Mouse (Mus musculus): ENCODE results near the gene Kntc1.
"Not testable (repeated sequence)": the region's sequence is repeated elsewhere in the genome, so short reads cannot be mapped to it uniquely, and the experiment has no call there.

The Kntc1 gene

DNA sequence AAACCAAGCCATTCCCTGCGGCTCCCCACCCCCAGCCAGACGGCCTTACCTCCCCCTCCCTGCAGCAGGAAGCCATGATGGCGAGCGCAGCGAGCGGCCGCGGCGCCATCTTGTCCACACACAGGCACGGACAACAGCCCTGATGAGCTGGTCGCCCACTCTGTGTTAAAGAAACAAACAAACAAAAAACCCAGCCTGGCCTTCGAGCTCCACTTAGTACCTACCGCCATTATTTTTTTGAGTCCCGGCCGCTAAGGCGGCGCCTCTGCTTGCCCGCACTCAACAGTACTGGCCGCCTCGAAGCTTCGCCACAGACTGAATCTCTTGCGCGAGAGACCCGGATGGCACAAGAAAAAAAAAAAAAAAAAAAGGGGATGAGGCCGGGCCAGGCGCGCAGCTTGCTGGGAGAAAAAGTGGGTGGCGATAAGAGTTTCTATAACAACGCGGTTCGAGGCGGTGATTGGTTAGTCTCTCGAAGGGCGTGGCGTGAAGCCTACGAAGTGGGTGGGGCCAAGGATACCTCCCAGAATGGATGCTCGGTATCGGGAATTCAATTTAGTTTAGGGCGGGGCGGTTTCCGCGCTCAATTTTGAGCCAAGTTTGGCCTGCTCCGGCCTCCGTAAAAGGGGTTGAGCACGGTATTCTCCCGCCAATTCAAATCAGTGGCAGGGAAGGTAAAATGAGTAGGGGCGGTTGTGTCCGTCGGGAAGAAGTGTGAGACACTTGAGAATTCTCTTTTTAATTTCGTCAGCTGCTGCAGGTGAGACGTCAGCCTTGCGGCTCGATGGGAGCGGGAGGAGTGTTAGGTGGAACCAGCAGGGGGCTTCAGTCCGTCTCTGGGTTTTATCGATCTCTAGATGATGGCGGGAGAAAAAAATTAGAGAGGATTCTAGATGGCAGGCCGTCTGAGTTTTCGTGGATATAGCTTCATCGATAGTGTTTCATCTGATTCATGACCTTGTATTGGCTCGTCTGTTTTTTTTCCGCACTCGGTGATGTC lies at the start of gene Kntc1, which contains the start of gene Rsrc2:
Kntc1 (plus strand) TSS at position 652 of the 1,000 bp plus-strand sequence.
Rsrc2 (minus strand) TSS at position 350 of the 1,000 bp plus-strand sequence.
- DNase-seq: peak; percentile 99

DNA sequence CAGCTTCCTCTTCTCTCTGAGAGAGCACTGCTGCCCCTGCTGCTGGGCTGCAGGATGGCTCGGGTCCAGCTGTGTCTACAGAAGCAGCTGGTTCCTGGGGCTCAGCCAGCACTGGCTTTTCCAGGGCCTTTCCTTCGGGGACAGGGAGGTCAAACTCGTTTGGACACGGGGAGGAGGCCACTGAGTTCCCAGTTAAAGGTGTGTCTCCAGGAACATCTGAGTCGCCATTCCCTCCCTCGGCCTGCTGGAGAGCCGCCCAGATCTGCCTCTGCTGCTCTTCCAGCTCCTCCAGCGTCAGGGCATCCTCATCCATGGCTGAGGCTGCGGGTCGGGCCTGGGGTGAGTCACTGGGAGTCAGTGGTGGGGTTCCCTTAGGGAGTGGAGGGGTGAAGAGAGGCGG lies 48.9 kb upstream of the Kntc1 start:
- DNase-seq: peak; percentile 72

DNA sequence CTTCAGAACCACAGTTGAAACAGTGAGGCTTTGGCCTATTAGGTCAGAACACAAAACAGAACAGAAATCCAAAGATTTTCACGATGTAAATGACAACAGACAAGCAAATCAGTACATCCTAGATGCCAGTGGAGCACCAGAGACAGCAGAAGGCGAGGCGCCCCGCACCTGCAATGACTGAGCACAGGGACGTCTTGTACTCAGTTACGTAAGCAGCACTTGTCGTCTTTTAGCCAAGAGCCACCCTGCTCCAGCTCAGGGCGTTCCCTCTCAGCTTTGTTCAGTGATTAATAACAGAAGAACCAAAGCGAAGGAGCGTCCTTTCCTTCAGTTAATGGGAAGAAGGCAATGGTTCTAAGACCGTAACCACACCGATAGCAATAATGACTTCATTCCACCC lies 40.9 kb upstream of the Kntc1 start:
- DNase-seq: peak; percentile 33

DNA sequence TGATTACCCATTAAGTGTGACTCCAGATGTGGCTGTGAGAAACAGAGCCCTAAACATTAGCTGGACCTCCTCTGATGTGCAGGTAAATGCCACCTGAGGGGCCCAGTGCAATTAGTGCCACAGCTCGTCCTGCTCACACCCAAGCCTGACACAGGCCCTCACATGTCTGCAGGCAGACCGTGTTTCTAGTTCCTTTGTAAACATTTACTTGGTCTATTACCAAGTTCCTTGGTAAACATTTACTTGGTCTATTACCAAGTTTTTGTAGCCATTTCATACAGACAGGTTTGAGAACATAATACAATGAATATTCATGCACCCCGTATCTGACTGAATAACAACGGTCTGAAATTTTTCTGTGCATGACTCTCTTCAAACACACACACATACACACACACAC lies 39.9 kb upstream of the Kntc1 start:
- no peak for DNase-seq

DNA sequence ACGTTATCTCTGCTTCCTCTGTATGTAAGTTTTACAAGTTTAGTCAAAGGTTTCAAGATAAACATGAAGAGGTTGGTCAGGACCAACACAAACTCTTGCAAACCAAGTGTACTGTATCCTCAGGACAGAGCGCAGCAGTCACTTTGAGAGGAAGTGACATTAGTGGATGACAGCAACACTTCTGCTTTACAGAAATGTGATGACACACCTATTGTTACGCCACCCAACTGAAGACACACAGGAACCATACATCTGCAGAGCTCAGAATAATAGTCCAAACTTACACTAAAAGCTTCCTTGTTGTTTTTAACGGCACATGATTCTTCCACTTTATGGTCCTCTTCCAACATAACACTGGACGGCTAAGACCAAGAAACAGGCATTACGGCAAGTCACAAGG lies 35.7 kb upstream of the Kntc1 start:
- no peak for DNase-seq

DNA sequence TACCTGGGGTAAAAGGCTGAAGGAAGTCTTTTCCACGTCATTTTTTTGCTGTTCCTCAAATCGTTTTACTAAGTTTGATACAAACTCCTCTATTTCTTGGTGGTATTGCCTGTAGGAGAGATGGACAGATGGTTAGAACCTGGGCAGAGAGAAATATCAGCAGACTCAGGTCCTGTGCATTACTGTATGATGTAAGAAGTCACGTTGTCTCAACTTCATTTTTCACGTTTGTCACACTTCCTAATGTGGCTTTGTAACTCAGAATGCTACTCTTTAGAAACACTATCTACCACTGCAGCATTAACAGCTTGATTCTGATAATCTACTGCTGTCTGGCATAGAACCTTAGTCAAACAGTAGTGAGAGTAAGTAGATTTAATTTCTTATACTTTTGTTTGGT lies 34.9 kb upstream of the Kntc1 start:
- no peak for DNase-seq

DNA sequence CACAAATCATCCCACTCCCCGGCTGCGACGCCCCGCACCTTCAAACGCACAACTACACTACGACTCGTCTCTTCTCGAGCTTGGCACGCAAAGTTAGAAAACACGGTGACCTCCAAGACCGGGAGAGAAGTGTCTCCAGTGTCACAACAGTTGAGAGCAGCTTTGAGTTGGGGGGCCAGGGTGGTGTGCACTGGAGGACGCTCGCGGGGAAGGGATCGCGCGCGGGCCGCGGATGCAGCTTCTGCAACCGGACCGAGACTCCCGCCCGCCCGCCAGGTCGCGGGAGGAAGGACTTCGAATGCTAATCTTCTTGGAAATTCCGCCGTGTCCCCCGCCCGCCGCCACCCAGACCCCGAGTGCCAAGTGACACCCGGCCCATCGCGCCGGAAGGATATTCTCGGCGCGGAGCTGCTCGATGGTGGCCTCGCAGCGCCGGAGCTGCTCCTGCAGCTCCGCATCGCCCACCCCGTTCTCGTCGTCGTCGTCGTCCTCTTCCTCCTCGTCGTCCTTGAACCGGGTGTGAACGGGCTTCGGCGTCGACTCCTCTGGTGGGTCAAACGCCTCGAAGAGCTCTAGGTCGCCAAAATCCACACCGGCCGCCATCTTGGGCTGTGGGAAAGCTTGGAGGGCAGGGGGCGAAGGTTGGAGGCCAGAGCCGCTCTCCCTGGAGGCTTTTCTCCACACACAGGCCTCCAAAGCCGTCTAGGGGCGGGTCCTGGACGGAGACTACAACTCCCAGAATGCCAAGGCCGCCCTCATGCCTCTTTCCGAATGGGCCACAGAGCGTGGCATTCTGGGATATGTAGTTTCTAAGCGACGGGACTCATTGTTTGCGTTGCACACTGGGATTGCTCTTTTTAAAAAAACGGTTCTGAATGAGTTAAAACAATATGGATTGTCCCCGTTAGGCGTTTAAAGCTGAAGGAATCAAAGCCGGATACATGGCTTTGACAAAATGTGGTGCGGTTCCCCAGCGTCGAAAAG lies 28.9 kb upstream of the Kntc1 start, which contains the start of gene Zcchc8:
Zcchc8 (minus strand) TSS at position 773 of the 984 bp plus-strand sequence.
- peak; percentile 94 for DNase-seq

DNA sequence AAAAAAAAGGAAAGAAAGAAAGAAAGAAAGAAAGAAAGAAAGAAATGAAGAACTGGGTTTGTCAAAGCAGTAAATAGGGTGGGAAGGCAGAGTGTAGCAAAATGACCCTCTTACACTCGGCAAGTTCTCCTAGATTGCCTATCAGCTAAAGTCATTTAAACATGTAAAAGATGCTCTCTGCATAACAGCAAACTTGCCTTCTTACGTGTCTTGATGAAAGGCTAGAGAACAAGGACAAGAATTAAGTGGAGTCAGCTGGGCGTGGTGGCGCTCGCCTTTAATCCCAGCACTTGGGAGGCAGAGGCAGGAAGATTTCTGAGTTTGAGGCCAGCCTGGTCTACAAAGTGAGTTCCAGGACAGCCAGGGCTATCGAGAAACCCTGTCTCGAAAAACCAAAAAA lies 25.7 kb upstream of the Kntc1 start:
- not testable (repeated sequence) for DNase-seq

DNA sequence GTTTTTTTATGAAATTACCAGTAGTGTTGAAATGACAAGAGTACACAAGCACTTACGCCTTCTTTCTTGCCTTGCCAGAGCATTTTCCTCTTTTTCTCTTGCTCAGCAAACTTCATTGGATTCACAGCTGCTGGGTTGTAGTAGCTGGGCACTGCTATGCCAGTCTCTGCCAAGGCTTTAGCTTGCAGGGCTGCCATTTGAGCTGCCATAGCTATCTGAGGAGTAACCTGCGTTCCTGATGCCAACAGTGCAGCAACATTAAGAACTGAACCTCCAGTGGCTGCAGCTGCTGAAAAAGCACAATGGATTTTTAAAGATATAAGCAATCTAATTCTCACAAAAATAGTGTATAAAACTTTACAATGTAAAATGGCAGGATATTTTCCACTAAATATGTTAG lies 18.5 kb upstream of the Kntc1 start:
- DNase-seq: no peak

DNA sequence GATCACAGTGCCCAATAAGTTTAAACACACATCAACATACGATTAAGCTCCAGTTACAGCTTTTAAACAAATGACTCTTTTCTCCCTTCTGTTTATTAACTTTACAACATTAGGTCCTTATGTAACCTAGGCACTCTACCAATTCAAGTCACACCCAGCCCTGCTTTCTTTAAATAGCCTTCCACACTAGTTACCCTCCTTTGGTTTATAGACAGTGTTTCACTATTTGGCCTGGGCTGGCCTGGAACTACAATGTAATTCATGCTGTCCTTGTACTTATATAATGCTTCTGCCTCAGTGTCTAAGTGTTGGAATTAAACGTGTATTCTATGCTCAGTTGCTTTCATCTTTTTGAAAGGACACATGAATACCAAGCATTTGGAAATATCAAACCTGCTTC lies 5.2 kb upstream of the Kntc1 start:
- DNase-seq: no peak

DNA sequence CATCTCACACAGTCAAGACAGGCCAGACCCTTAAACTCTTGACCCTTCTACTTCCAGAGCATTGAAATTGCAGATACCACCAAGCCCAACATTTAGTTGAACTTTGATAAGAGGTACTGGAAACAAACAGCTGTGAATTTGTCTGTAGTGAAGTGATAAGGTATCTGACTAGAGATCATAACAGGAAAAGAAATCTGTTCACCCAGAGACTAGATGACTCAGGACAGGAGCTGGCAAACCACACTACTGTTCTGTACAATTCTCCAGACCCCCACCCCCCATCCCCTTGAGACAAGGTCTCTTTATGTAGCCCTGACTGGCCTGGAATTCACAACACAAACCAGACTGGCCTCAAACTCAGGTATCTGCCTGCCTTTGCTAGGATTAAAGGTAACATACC lies 3.3 kb upstream of the Kntc1 start:
- DNase-seq: no peak

DNA sequence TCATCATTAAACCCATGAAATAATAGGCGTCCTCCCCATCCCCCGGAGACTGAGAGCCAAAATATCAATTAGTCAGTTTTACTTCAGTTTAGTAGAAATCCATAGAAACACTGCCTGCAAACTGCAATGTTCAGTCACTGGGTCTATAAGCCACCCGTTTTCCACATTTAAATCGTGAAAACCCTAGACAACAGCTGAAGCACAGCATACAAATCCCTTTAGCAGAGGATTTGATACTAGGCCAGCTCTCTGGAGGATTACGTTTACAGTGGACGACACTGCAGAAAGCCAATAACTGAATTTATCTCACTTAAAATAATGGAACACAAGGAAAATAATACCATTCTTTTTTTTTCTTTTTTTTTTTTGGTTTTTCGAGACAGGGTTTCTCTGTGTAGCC lies 1.9 kb upstream of the Kntc1 start:
- DNase-seq: no peak

DNA sequence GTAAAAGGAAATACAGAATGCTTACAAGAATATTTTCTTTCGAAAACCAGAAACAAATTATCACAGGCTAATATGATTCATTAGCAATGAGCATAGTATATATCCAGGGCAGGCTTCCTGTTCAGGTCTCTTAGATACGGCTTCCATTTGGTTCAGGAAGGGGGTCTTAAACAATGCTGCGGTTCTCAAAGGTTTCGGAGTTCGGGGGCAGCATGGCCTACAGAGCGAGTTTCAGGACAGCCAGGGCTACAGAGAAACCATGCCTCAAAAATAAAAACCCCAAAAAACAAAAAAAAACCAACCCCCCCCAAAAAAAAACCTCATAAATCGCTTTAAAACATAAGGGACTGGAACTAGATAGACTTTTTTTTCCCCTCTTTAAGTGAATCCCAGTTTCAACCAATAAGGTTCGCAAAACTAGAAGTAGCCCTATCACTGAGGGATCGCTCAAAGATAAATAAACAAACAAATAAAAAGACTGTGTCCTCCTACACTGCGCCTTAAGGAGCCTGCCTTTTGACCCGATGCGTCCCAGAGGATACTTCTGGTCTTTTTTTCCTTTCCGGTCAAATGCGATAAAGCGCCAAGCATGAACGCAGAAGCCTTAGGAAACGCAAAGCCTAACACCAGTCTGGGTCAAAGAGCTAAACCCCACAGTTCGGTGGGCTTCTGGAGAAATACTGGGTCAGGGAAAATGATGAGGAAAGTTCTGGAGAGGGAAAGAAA lies 1.0 kb upstream of the Kntc1 start:
- DNase-seq: peak; percentile 3

DNA sequence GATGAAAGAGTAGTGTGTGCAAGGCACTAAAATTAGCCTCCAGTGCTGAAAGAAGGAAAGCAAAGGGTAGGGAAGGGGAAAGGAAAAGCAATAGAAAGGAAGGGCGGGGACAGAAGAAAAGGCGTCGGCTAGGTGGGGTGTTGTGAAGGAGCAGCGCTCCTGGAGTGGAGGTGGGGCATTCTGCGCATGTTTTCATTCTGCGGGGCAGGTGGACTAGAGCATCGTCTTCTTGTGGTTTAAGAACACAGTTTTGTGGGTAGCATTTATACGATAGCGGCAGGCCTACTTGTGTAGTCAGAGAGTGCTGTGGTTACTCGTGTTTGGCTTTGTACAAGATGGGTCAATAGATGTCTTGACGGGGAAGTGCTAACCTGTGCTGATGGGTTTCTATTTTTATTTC lies 16.0 kb downstream of the Kntc1 start:
- no peak for DNase-seq

DNA sequence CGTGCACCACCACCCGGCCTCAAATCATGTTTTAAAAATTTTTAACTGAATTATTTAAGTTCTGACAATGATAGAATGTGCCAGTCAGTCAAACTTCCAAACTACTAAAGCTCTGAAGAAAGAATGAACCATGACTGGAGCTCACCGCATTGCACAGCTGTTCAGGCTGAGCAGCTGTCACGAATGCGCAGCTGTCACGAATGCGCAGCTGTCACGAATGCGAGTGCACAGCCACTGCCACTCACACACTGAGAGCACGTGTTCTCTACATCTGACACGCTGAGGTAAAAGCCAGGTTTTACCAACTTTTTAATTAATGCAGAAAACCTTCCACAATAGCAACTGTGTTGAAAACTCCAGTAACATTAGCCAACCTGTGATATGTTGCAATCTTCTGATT lies 16.9 kb downstream of the Kntc1 start:
- not testable (repeated sequence) for DNase-seq

DNA sequence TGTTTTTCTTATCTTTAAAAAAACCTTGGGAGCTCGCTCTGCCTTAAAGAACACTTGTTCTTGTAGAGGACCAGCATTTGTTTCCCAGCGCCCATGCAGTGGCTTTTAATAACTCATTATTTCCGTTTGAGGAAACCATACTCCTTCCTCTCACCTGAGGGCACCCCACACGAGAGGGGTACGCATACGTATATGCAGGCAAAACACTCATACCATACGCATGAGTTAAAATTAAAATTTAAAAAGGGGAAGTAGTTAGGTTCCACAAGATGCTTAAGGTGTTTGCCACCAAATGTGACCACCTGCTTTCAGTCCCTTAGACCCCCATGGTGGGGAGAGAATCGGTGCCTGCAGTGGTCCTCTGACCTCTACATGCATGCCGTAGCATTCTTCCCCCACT lies 23.9 kb downstream of the Kntc1 start:
- DNase-seq: no peak

DNA sequence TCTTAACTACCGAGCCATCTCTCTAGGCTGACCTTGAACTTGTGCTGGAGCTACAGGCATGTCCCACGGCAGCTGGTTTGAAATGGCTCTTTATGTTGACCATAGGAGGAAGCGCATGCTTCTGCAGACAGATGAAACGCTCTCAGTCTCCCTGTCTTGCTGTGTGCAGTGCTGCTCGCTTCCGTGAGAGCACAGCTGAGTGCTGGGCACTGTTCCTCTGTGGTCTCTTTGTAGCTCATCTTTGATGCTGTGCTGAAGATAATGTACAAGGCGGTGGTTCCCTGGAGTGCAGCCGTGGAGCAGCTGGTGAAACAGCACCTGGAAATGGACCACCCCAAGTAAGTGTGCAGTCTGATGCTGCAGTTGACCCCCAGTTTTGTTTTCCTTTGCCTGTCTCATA lies 31.2 kb downstream of the Kntc1 start:
- DNase-seq: no peak

DNA sequence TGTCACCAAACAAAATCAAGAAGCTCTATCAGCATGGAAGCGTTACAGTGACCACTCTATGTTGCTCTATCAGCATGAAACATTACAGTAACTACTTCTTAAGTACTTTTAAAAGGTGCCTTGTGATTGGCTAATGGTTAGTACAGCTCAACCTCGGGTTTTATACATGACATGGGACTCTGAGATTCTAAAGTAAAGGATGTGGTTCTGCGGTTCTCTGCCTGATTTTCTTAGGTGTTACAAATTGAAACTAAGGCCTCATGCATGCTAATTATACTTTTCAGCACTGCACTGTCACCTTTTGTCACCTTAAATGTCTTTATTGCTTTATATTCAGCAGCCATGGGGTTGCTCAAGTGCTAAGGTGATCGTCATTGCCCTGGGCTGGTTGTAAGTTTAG lies 32.3 kb downstream of the Kntc1 start:
- no peak for DNase-seq

DNA sequence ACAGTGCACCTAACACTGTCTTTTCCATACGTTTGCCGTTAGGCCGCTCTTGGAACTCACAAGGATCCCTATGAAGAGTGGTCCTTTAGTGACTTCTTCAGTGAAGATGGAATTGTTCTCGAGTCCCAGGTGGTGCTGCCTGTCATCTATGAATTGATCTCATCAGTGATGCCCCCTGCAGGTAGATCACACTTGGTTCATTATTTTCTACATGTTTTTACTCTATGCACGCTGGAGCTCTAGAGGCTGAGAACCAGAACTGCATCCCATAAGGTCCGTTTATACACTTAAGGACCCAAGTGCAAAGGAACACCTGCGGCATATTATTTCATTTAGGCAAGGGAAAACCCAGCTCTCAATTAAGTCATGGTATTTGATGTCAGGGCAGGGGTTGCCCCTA lies 39.5 kb downstream of the Kntc1 start:
- no peak for DNase-seq

DNA sequence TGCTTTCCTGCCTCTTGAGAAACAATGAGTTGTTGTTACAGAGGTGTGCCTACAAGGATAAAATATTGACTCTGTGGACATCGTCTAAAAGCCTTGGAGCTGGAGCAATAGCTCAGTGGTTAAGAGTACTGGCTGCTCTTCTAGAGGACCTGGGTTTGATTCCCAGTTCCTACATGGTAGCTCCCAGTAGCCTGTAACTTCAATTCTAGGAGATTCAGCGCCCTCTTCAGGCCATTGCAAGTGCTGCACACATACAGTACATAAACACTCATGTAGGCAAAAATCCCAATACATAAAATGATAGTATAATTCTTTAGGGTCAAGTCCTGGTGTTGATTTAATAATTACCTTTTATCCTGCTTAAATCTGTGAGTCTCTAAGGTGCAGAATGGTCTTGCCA lies 43.6 kb downstream of the Kntc1 start:
- no peak for DNase-seq

DNA sequence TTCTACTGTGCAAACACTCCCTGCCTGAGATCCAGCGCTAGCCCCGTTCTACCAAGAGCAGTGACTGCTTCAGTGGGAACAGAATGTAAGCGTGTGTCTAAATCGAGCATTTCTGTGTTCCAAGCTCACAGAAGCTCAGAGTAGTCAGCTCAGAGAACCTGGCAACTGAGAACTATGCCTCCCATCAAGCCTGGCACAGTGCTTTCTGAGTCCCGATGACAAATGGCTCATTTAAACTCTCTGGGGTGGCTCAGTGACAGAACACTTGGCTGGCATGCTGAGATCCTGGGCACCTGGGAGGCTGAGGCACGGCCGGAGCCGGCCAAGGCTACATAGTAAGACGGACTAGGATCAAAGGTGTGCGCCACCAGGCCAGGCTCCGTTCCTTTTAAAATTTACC lies 56.8 kb downstream of the Kntc1 start:
- DNase-seq: no peak

DNA sequence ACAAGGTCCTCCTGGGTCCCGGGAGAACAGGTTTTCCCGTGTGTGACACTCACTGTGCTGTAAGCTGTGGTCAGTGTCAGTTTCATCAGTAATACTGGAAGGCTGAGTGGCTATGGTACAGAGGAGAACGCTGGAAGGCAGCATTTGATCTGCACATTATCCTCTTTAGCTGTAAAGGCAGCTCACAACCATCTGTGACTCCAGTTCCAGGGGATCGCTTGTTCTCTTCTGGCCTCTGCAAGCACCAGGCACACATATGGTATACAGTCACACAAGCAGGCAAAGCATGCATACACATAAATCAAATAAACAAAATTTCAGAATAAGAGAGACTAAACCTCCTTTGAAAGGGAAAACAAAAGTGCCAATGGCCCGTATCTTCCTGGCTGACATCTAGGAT lies 59.0 kb downstream of the Kntc1 start:
- DNase-seq: no peak

DNA sequence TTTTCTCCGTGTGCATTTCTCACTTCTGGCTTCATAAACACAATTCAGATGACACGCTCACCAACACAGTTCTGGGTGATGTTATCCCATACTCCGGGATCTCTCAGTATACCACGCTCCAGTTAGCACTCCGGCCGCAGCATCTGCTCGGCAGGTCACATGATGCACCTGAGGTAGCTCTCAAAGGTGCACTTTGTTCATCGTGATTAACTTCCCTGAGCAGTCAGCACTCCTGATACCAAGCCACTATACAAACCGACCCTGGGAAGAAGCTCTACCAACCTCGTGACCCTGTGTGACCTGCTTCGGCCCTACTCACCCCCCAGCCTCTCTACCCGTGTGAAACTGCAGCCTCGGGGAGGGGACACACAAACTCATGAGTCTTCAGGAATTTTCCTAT lies 59.6 kb downstream of the Kntc1 start:
- no peak for DNase-seq

Measured in lung, postnatal 14 days (tissue).